Mouse (Mus musculus) testis, adult 2 months (tissue): ENCODE data around the gene Dnaic2. TPM values are rescaled to one million over a fixed set of nuclear protein-coding genes. Genes with fewer than 3 reads are reported as not detected.

ENCODE experiments used
- H3K27ac ChIP-seq: fragments of 200-500 bp; 2 replicates; pipeline ENCODE4 v1.5.1; 2012; ENCODE audit warnings: low read depth, low read length; ENCODE audit not compliant: control insufficient read depth, insufficient read depth
- H3K27me3 ChIP-seq: fragments of 200-500 bp; 2 replicates; pipeline ENCODE4 v1.6.1; 2012; ENCODE audit warnings: mild to moderate bottlenecking, low read length, moderate library complexity; ENCODE audit not compliant: control insufficient read depth, insufficient read depth
- H3K36me3 ChIP-seq: fragments of 200-500 bp; 2 replicates; pipeline ENCODE4 v1.6.1; 2012; ENCODE audit warnings: mild to moderate bottlenecking, low read length; ENCODE audit not compliant: control insufficient read depth, insufficient read depth
- H3K4me1 ChIP-seq: fragments of 200-500 bp; 2 replicates; pipeline ENCODE4 v1.6.1; 2012; ENCODE audit warnings: low read length; ENCODE audit not compliant: control insufficient read depth, insufficient read depth
- H3K4me3 ChIP-seq: fragments of 200-500 bp; 2 replicates; pipeline ENCODE4 v1.5.1; 2012; ENCODE audit warnings: low read depth, mild to moderate bottlenecking, low read length, moderate library complexity, mixed read lengths; ENCODE audit not compliant: control insufficient read depth
- CTCF ChIP-seq: fragments of 200-500 bp; IDR thresholded peaks from 2 replicates; pipeline ENCODE4 v1.5.1; 2012; ENCODE audit warnings: low read depth, mild to moderate bottlenecking, inconsistent platforms, low read length, moderate library complexity; ENCODE audit not compliant: control insufficient read depth, insufficient read depth, insufficient replicate concordance
- POLR2A ChIP-seq: fragments of 200-500 bp; IDR thresholded peaks from 2 replicates; pipeline ENCODE4 v1.6.1; 2012; ENCODE audit warnings: low read depth, mild to moderate bottlenecking, inconsistent platforms, low read length, moderate library complexity; ENCODE audit not compliant: control insufficient read depth
- polyA plus RNA-seq: library from polyadenylated mRNA; depleted of rRNA; stranded (reverse); fragments of >200 nt; gene quantifications from 2 replicates; pipeline ENCODE4 v1.2.3, GENCODE M21; 2012

The Dnaic2 gene
- polyA plus RNA-seq, 1 experiment, result 57.5 TPM

- Histone ChIP-seq H3K36me3 (no peaks in the 10 kb centered on the region), H3K4me1 (no peaks in the 10 kb centered on the region), H3K4me3 (no peak overlapping the region), H3K27ac (no peak overlapping the region), H3K27me3 (no peaks in the 10 kb centered on the region)
- TF ChIP-seq POLR2A, result no peak
Measured at GRCm38 (mm10) chr11:114702996-114703361, 24.2 kb upstream of the Dnaic2 start.

GRCm38 (mm10) chr11:114704071-114704913, 22.9 kb upstream of the Dnaic2 start:
- TF ChIP-seq POLR2A (no peak), CTCF (no peak)
- Histone ChIP-seq H3K4me1 (no peaks in the 10 kb centered on the region), H3K27ac (no peak overlapping the region), H3K27me3 (no peaks in the 10 kb centered on the region), H3K4me3 (no peak overlapping the region), H3K36me3 (no peaks in the 10 kb centered on the region)

DNA sequence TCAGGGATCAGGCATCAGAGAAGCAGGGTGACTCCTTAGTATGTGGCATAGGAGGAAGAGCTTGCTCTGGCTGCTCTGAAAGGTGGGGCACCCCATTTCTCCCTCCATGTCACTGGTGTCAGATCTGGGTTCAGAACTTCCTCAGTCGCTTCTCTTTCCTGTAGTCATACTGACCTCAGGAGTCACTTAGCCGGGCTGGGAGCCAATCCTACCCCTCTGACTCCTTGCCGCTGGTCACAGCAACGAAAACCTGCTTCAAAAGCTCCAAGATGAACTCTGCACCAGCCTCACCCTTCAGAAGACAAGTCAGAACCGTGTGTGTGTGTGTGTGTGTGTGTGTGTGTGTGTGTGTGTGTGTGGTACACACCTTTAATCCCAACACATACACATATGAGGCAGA, 20.9 kb upstream of the Dnaic2 start:
- Histone ChIP-seq H3K36me3 (no peaks in the 10 kb centered on the region), H3K4me1 (no peaks in the 10 kb centered on the region), H3K4me3 (no peak overlapping the region), H3K27me3 (no peaks in the 10 kb centered on the region), H3K27ac (no peak overlapping the region)
- TF ChIP-seq CTCF (no peak), POLR2A (no peak)

DNA sequence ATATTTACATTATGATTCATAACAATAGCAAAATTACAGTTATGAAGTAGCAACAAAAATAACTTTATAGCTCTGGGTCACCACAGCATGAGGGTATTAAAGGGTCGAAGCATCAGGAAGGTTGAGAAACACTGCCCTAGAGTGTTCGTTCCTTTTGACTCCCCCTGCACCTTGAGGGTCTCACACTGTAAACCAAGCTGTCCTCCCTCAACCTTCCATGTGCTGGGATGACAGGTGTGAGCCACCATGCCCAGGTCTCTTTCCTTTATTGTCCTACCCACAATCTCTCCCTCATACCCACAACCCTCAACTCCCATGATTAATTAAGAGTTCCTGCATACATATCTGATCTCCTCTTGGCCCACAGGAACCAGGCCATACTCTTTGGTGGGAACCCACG, 15.8 kb upstream of the Dnaic2 start:
- H3K27me3 ChIP-seq, result no peaks in the 10 kb centered on the region
- H3K4me3 ChIP-seq, result no peak overlapping the region
- no peak overlapping the region for H3K27ac ChIP-seq
- TF ChIP-seq CTCF, result no peak
- no peak for TF ChIP-seq POLR2A
- H3K36me3 ChIP-seq, result no peaks in the 10 kb centered on the region
- no peaks in the 10 kb centered on the region for H3K4me1 ChIP-seq

DNA sequence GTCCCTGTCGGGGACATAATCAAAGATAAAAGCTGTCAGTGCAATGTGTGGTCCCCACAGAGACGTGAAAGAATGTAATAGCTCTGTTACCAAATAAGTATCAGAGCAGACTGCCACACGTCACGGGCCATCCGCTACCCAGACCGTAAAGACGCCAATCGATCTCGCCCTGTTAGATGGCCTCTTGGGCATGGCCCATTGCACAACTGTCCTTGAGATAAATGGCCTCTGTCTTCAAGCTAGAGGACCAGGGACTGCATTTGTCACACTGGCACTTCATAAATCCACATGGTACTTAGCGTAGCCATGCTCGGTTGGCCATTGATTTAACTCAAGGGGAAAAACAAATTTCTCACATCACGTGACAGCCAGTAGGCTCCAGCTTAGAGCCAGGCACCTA, 15.3 kb upstream of the Dnaic2 start:
- no peak overlapping the region for H3K4me3 ChIP-seq
- no peaks in the 10 kb centered on the region for H3K4me1 ChIP-seq
- no peak overlapping the region for H3K27ac ChIP-seq
- TF ChIP-seq POLR2A, result no peak
- TF ChIP-seq CTCF, result no peak
- no peaks in the 10 kb centered on the region for H3K36me3 ChIP-seq
- H3K27me3 ChIP-seq, result no peaks in the 10 kb centered on the region

DNA sequence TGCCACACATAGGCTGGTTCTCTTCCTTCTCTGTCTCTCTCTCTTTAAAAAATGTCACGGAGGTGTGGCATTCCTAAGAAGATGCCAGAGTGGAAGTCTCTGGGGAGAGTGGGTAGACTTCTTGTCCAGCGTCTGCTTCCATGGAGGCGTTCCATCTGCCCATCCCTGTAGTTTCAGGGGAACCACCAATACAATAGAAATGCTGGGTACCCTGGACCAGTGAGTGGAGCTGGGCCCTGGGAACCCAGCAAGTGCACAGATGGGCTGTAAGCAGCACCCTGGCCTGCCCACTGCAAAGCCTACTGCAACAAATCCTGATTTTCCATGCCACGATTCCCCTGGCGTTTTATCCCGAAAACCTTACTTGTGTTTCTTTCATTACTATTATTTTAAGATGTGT, 12.7 kb upstream of the Dnaic2 start:
- Histone ChIP-seq H3K36me3 (no peaks in the 10 kb centered on the region), H3K27me3 (no peaks in the 10 kb centered on the region), H3K4me3 (no peak overlapping the region), H3K27ac (no peak overlapping the region), H3K4me1 (no peaks in the 10 kb centered on the region)
- TF ChIP-seq CTCF (no peak), POLR2A (no peak)

GRCm38 (mm10) chr11:114715531-114715930, 11.7 kb upstream of the Dnaic2 start:
- TF ChIP-seq CTCF, result no peak
- TF ChIP-seq POLR2A, result no peak
- Histone ChIP-seq H3K4me3 (no peak overlapping the region), H3K4me1 (no peaks in the 10 kb centered on the region), H3K27me3 (no peaks in the 10 kb centered on the region), H3K36me3 (no peaks in the 10 kb centered on the region), H3K27ac (no peak overlapping the region)

DNA sequence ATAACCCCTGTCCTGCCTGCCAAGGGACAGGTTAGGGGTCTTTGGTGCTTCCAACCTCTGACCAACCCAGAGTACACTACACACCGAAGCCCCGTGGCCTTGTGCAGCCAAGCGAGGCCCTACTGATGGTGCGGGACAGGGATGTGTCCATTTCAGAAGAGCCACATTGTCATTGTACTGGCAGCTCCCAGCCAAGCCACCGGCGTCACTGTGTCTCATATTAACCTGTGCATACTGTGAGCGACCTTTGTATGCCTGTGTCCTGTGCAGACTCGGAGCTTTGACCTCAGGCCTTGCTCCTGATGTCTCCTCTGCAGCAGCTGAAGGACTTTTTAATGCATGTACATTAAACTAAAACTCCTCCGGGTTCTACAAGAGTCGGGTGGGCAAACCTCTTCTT, 6.7 kb upstream of the Dnaic2 start:
- H3K4me3 ChIP-seq, result no peak overlapping the region
- no peaks in the 10 kb centered on the region for H3K27me3 ChIP-seq
- H3K36me3 ChIP-seq, result no peaks in the 10 kb centered on the region
- no peaks in the 10 kb centered on the region for H3K4me1 ChIP-seq
- H3K27ac ChIP-seq, result no peak overlapping the region
- no peak for TF ChIP-seq POLR2A
- TF ChIP-seq CTCF, result no peak
